Mouse (Mus musculus): ENCODE measurements around the gene Dgkq. TPM values are rescaled to one million over a fixed set of nuclear protein-coding genes. Genes with fewer than 3 reads are reported as not detected.

Gene Dgkq
- total RNA-seq, 1 experiment: 25.5 TPM

- peaks cover 0 to 2% of the 10 kb centered on the region in 2 experiments; a peak in 1 of 4 replicates for H3K4me1 ChIP-seq (ENCODE audit: control insufficient read depth in 2 of 2, insufficient read depth in 2 of 2, low read length in 2 of 2, poor library complexity in 1 of 2)
- no peak for DNase-seq (ENCODE audit: low read depth, low spot score)
- TF ChIP-seq CHD2 (IDR thresholded peaks at IDR 0.05; ENCODE audit: low read depth, low read length) (no peak), HCFC1 (IDR thresholded peaks at IDR 0.05; ENCODE audit: borderline replicate concordance, insufficient read depth, low read length) (no peak), ZNF384 (IDR thresholded peaks at IDR 0.05; ENCODE audit: low read depth, low read length) (no peak), ZC3H11A (IDR thresholded peaks at IDR 0.05; ENCODE audit: borderline replicate concordance, low read depth, low read length) (no peak), MAFK (IDR thresholded peaks at IDR 0.05; ENCODE audit: insufficient read depth, low read depth, low read length) (no peak)
- no peak overlapping the region for H3K27ac ChIP-seq (ENCODE audit: insufficient read depth, low read depth, low read length, poor library complexity, severe bottlenecking)
- no peak overlapping the region for H3K4me3 ChIP-seq (ENCODE audit: insufficient read depth in 1 of 2, low read depth in 1 of 2, low read length in 2 of 2, poor library complexity in 1 of 2, severe bottlenecking in 1 of 2)
- no peak overlapping the region for H3K9ac ChIP-seq (ENCODE audit: insufficient read depth, low read depth, low read length, poor library complexity, severe bottlenecking)
- no peaks in the 10 kb centered on the region for H3K9me3 ChIP-seq (ENCODE audit: control insufficient read depth, insufficient read depth, low read depth, low read length)
- in situ Hi-C loops (cut with MboI; ENCODE audit: low sequenced_read_pairs in 2 of 2, unreplicated experiment in 2 of 2): no loop called here
- H3K36me3 ChIP-seq (ENCODE audit: control insufficient read depth, insufficient read depth, low read length, poor library complexity, severe bottlenecking): peaks cover 45% of the 10 kb centered on the region
Measured at GRCm38 (mm10) chr5:108655381-108655780, 14.1 kb downstream of the Dgkq start.

DNA sequence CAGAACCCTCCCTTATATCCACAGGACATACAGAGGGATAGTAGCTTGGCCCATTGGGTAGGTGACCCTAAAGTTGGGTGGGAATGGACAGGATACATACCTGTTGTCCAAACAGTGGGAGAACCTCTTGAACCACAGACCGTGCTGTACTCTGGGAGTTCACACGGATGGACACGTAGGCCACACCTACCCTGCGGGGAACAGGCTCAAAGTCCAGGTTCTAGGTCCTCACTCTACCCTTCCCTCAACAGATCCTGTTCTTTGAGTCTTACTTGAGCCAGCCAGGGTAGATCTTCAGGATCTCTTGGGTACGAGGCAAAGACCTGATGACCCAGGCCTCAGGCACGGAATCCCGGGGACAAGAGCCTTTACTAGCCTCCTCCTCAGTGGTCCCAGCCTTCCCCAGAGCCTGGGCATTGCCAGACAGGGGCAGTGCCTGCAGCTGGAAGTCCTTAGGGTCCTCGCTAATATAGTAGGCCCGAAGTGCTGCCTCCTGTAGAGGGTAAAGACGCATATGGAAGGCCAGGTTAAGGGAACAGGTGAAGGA is 15.0 kb downstream of the Dgkq start:
- H3K27ac ChIP-seq (ENCODE audit: insufficient read depth, low read depth, low read length, poor library complexity, severe bottlenecking): no peak overlapping the region
- peaks cover 48% of the 10 kb centered on the region for H3K36me3 ChIP-seq (ENCODE audit: control insufficient read depth, insufficient read depth, low read length, poor library complexity, severe bottlenecking)
- no peak for TF ChIP-seq ZNF384 (IDR thresholded peaks at IDR 0.05; ENCODE audit: low read depth, low read length)
- TF ChIP-seq HCFC1 (IDR thresholded peaks at IDR 0.05; ENCODE audit: borderline replicate concordance, insufficient read depth, low read length): no peak
- TF ChIP-seq MAFK (IDR thresholded peaks at IDR 0.05; ENCODE audit: insufficient read depth, low read depth, low read length): no peak
- no peak for TF ChIP-seq CHD2 (IDR thresholded peaks at IDR 0.05; ENCODE audit: low read depth, low read length)
- TF ChIP-seq ZC3H11A (IDR thresholded peaks at IDR 0.05; ENCODE audit: borderline replicate concordance, low read depth, low read length): no peak
- no peak overlapping the region for H3K4me3 ChIP-seq (ENCODE audit: insufficient read depth in 1 of 2, low read depth in 1 of 2, low read length in 2 of 2, poor library complexity in 1 of 2, severe bottlenecking in 1 of 2)
- no peak overlapping the region for H3K9ac ChIP-seq (ENCODE audit: insufficient read depth, low read depth, low read length, poor library complexity, severe bottlenecking)
- DNase-seq (ENCODE audit: low read depth, low spot score): no peak
- H3K9me3 ChIP-seq (ENCODE audit: control insufficient read depth, insufficient read depth, low read depth, low read length): no peaks in the 10 kb centered on the region
- in situ Hi-C loops (cut with MboI; ENCODE audit: low sequenced_read_pairs in 2 of 2, unreplicated experiment in 2 of 2): no loop called here
- H3K4me1 ChIP-seq (ENCODE audit: control insufficient read depth in 2 of 2, insufficient read depth in 2 of 2, low read length in 2 of 2, poor library complexity in 1 of 2): no peaks in the 10 kb centered on the region

DNA sequence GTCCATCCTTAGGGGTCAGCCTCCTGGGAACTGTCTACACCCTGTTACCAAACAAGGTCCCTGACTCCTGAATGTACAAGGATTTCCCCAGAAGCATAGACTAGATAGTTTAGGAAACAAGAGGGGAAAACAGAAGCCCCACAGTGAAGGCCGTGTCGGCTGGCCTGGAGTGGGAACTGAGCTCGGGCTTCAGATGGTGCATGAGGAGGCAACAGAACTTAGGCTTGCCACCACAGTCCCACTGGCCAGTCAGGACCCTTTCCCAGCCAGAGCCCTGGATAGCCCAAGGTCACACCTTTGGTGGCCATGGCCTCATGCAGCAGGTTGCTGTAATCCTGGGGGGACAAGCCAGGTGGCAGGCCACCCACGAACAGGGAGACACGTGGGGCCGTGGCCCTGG is 16.1 kb downstream of the Dgkq start:
- DNase-seq (ENCODE audit: low read depth, low spot score): no peak
- Histone ChIP-seq H3K27ac (ENCODE audit: insufficient read depth, low read depth, low read length, poor library complexity, severe bottlenecking) (no peak overlapping the region), H3K4me1 (ENCODE audit: control insufficient read depth in 2 of 2, insufficient read depth in 2 of 2, low read length in 2 of 2, poor library complexity in 1 of 2) (no peaks in the 10 kb centered on the region), H3K36me3 (ENCODE audit: control insufficient read depth, insufficient read depth, low read length, poor library complexity, severe bottlenecking) (peaks cover 53% of the 10 kb centered on the region), H3K4me3 (ENCODE audit: insufficient read depth in 1 of 2, low read depth in 1 of 2, low read length in 2 of 2, poor library complexity in 1 of 2, severe bottlenecking in 1 of 2) (no peak overlapping the region), H3K9ac (ENCODE audit: insufficient read depth, low read depth, low read length, poor library complexity, severe bottlenecking) (no peak overlapping the region), H3K9me3 (ENCODE audit: control insufficient read depth, insufficient read depth, low read depth, low read length) (no peaks in the 10 kb centered on the region)
- TF ChIP-seq HCFC1 (IDR thresholded peaks at IDR 0.05; ENCODE audit: borderline replicate concordance, insufficient read depth, low read length) (no peak), CHD2 (IDR thresholded peaks at IDR 0.05; ENCODE audit: low read depth, low read length) (no peak)
- in situ Hi-C loops (cut with MboI; ENCODE audit: low sequenced_read_pairs in 2 of 2, unreplicated experiment in 2 of 2): no loop called here

- TF ChIP-seq CHD2 (IDR thresholded peaks at IDR 0.05; ENCODE audit: low read depth, low read length) (no peak), ZC3H11A (IDR thresholded peaks at IDR 0.05; ENCODE audit: borderline replicate concordance, low read depth, low read length) (0 out of 2 replicates have a peak, but pooled peaks have one; percentile 2)
- in situ Hi-C loops (cut with MboI; ENCODE audit: low sequenced_read_pairs in 2 of 2, unreplicated experiment in 2 of 2): no loop called here
- peaks cover 46% of the 10 kb centered on the region for H3K36me3 ChIP-seq (ENCODE audit: control insufficient read depth, insufficient read depth, low read length, poor library complexity, severe bottlenecking)
Measured at GRCm38 (mm10) chr5:108651823-108652222, 17.6 kb downstream of the Dgkq start.

GRCm38 (mm10) chr5:108651136-108651720 is 18.2 kb downstream of the Dgkq start:
- Histone ChIP-seq H3K4me3 (ENCODE audit: insufficient read depth in 1 of 2, low read depth in 1 of 2, low read length in 2 of 2, poor library complexity in 1 of 2, severe bottlenecking in 1 of 2) (no peak overlapping the region), H3K9me3 (ENCODE audit: control insufficient read depth, insufficient read depth, low read depth, low read length) (no peaks in the 10 kb centered on the region), H3K4me1 (ENCODE audit: control insufficient read depth in 2 of 2, insufficient read depth in 2 of 2, low read length in 2 of 2, poor library complexity in 1 of 2) (no peaks in the 10 kb centered on the region), H3K36me3 (ENCODE audit: control insufficient read depth, insufficient read depth, low read length, poor library complexity, severe bottlenecking) (peaks cover 45% of the 10 kb centered on the region), H3K27ac (ENCODE audit: insufficient read depth, low read depth, low read length, poor library complexity, severe bottlenecking) (no peak overlapping the region), H3K9ac (ENCODE audit: insufficient read depth, low read depth, low read length, poor library complexity, severe bottlenecking) (no peak overlapping the region)
- in situ Hi-C loops (cut with MboI; ENCODE audit: low sequenced_read_pairs in 2 of 2, unreplicated experiment in 2 of 2): no loop called here
- DNase-seq (ENCODE audit: low read depth, low spot score): no peak
- TF ChIP-seq ZC3H11A (IDR thresholded peaks at IDR 0.05; ENCODE audit: borderline replicate concordance, low read depth, low read length) (no peak), HCFC1 (IDR thresholded peaks at IDR 0.05; ENCODE audit: borderline replicate concordance, insufficient read depth, low read length) (no peak), ZNF384 (IDR thresholded peaks at IDR 0.05; ENCODE audit: low read depth, low read length) (no peak), MAFK (IDR thresholded peaks at IDR 0.05; ENCODE audit: insufficient read depth, low read depth, low read length) (no peak), CHD2 (IDR thresholded peaks at IDR 0.05; ENCODE audit: low read depth, low read length) (no peak)

More at GRCm38 (mm10) chr5:108651823-108652222, 17.6 kb downstream of the Dgkq start:
- Histone ChIP-seq H3K4me1 (ENCODE audit: control insufficient read depth in 2 of 2, insufficient read depth in 2 of 2, low read length in 2 of 2, poor library complexity in 1 of 2) (no peaks in the 10 kb centered on the region), H3K9ac (ENCODE audit: insufficient read depth, low read depth, low read length, poor library complexity, severe bottlenecking) (no peak overlapping the region), H3K4me3 (ENCODE audit: insufficient read depth in 1 of 2, low read depth in 1 of 2, low read length in 2 of 2, poor library complexity in 1 of 2, severe bottlenecking in 1 of 2) (no peak overlapping the region), H3K9me3 (ENCODE audit: control insufficient read depth, insufficient read depth, low read depth, low read length) (no peaks in the 10 kb centered on the region), H3K27ac (ENCODE audit: insufficient read depth, low read depth, low read length, poor library complexity, severe bottlenecking) (no peak overlapping the region)
- DNase-seq (ENCODE audit: low read depth, low spot score): peak; percentile 56
